Mouse (Mus musculus) cerebellum, adult 2 months (tissue): Measurements from ENCODE around the gene Max. TPM values are rescaled to one million over a fixed set of nuclear protein-coding genes. Genes with fewer than 3 reads are reported as not detected.

ENCODE experiments used
- DNase-seq, 2 experiments: peaks; one replicate each; pipeline ENCODE4 v3.0.0; 2021
- H3K27ac ChIP-seq: fragments of 200-500 bp; 2 replicates; pipeline ENCODE4 v1.5.1; 2012; ENCODE audit warnings: low read length, control low read depth, inconsistent platforms; ENCODE audit not compliant: insufficient read depth
- H3K27me3 ChIP-seq: fragments of 200-500 bp; 2 replicates; pipeline ENCODE4 v1.6.1; 2012; ENCODE audit warnings: inconsistent platforms, mild to moderate bottlenecking, low read length, moderate library complexity; ENCODE audit not compliant: control insufficient read depth, insufficient read depth
- H3K4me1 ChIP-seq: fragments of 200-500 bp; 2 replicates; pipeline ENCODE4 v1.6.1; 2011; ENCODE audit warnings: low read length; ENCODE audit not compliant: control insufficient read depth, insufficient read depth
- H3K4me3 ChIP-seq: fragments of 200-500 bp; replicated peaks from 2 replicates; pipeline ENCODE3; 2011; ENCODE audit warnings: mild to moderate bottlenecking, low read depth, low read length, control low read depth; ENCODE audit not compliant: insufficient read depth
- CTCF ChIP-seq: fragments of 200-500 bp; IDR thresholded peaks from 2 replicates; pipeline ENCODE4 v1.5.1; 2011; ENCODE audit warnings: low read depth, mild to moderate bottlenecking, control low read depth, low read length, moderate library complexity, borderline replicate concordance; ENCODE audit not compliant: insufficient read depth
- POLR2A ChIP-seq: fragments of 200-500 bp; IDR thresholded peaks from 2 replicates; pipeline ENCODE4 v1.6.1; 2011; ENCODE audit warnings: low read length, control low read depth, borderline replicate concordance; ENCODE audit not compliant: insufficient read depth
- WGBS: fragments of 180-500 bp; shearing (Covaris S2); methylation state at CpG from one replicate; pipeline ENCODE4 v1.1.7; 2018; 5-methylcytosine and 5-hydroxymethylcytosine counted together
- polyA plus RNA-seq: library from polyadenylated mRNA; depleted of rRNA; stranded (reverse); fragments of >200 nt; gene quantifications from 2 replicates; pipeline ENCODE4 v1.2.3, GENCODE M21; 2012

Max gene
- polyA plus RNA-seq, 1 experiment, result 90.7 TPM

DNA sequence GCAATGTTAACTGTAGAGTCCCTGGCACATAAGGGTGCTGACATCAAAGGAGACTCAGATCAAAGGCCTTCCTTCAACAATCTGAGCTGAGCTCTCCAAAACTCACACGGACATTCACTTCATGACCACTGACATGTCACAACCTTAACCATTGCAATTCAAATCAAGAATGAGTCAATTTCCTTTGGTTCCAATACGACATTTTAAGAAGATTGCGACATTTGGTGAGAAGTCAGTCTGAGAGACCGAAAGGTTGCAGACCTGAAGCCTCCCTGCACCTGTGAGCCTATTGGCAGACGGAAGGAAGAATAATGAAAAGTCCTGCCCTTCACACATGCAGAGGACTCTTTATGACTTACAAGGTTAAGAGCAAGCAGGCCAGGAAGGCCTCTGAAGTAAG, 11.7 kb downstream of the Max start:
- DNase-seq, result no peak

DNA sequence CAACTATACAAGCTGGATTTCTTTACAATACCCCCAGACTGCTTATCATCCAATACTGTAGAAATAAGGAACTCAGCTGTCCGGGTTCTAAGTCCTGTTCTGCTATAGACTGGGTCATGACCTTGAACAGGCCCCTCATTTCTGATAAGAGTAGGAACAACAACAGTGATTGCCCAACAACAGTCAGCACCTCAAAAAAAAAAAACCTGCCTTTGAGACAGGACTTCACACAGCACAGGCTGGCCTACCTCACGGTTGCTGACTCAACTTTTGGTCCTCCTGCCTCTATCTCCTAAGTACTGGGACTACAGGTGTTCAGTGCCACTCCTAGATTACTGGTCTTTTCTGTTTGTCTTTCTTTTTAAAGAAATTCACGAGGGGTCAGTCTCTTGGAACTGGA, 13.2 kb downstream of the Max start:
- no peak overlapping the region for H3K27ac ChIP-seq
- TF ChIP-seq POLR2A (no peak), CTCF (no peak)
- no peaks in the 10 kb centered on the region for H3K27me3 ChIP-seq
- H3K4me3 ChIP-seq, result no peak overlapping the region
- H3K4me1 ChIP-seq, result peaks cover 16% of the 10 kb centered on the region
- no peak for DNase-seq
- 81% methylated on average over 3 of the region's 3 CpGs for WGBS

More for the DNA sequence above, 11.7 kb downstream of the Max start:
- WGBS, result 81% methylated on average over 5 of the region's 5 CpGs
- Histone ChIP-seq H3K4me3 (no peak overlapping the region), H3K27me3 (no peaks in the 10 kb centered on the region), H3K27ac (no peak overlapping the region), H3K4me1 (peaks cover 19% of the 10 kb centered on the region)
- TF ChIP-seq POLR2A (no peak), CTCF (no peak)

DNA sequence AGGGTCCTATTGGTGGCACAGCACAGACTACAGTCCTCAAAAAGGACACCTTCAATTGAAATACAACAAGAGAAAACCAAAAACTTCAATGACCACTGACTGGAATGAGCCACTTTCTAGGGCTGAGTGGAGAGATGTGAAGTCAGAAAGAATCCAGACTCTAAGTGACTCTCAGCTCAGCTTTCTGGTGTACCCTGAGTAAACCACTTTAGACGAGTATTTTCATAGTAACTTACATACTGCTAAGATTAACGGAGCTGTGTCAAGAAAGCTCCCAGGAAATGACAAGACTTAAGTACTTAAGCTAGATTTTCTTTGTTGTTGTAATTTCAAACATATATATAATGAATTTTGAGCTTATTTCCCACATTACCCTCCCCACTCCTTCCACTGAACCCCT, 13.8 kb downstream of the Max start:
- DNase-seq, result no peak
- TF ChIP-seq POLR2A (no peak), CTCF (no peak)
- H3K27me3 ChIP-seq, result no peaks in the 10 kb centered on the region
- no peak overlapping the region for H3K4me3 ChIP-seq
- no peak overlapping the region for H3K27ac ChIP-seq
- H3K4me1 ChIP-seq, result peaks cover 10% of the 10 kb centered on the region
- WGBS, result 93% methylated on average over 2 of the region's 2 CpGs

- WGBS, result 89% methylated on average over 3 of the region's 3 CpGs
- no peak for TF ChIP-seq POLR2A
- TF ChIP-seq CTCF, result no peak
Measured at GRCm38 (mm10) chr12:76947487-76947886, 14.5 kb downstream of the Max start.

DNA sequence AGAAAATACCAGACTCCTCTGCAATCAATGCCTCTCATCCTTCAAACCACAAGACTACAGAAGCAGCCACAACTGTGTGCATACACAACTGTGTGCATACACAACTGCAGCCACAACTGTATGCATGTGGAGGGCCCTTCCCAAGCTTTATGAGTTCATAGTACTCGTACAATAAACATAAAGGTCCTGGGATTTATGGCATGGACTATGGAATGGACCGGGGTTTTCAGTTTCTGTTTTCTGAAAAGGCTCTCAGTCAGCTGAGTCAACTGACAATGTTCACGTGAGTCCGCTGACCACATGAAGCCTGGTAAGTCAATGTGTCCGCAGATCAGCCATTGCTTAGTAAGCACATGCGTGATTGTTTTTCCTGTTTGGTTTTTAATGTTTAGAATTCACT, 18.5 kb downstream of the Max start:
- peaks cover 16% of the 10 kb centered on the region for H3K4me1 ChIP-seq
- no peaks in the 10 kb centered on the region for H3K27me3 ChIP-seq
- DNase-seq, result no peak
- WGBS, result 73% methylated on average over 6 of the region's 6 CpGs
- no peak for TF ChIP-seq CTCF
- TF ChIP-seq POLR2A, result no peak
- H3K27ac ChIP-seq, result no peak overlapping the region
- no peak overlapping the region for H3K4me3 ChIP-seq

More at GRCm38 (mm10) chr12:76947487-76947886, 14.5 kb downstream of the Max start:
- H3K4me1 ChIP-seq, result peaks cover 9% of the 10 kb centered on the region
- no peak for DNase-seq
- no peak overlapping the region for H3K27ac ChIP-seq
- no peaks in the 10 kb centered on the region for H3K27me3 ChIP-seq
- no peak overlapping the region for H3K4me3 ChIP-seq

DNA sequence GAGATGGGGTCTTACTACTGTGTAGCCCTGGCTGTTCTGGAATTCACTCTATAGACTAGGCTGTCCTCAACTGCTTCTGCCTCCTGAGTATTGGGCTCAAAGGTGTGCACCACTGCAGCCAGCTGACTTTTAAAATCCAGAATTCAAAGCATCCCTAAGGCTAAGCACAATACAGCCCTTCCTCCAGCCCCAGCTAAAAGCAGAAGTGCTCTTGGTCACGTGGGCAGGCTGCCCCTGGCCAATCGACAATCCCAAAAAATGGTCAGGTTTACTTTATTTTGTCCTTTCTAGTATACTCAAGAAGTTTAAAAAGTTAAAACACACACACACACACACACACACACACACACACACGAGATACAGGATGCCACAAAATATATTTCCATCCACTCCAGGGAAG, 19.0 kb downstream of the Max start:
- DNase-seq, result no peak
- Histone ChIP-seq H3K27ac (no peak overlapping the region), H3K4me1 (peaks cover 16% of the 10 kb centered on the region), H3K4me3 (no peak overlapping the region), H3K27me3 (no peaks in the 10 kb centered on the region)
- no peak for TF ChIP-seq CTCF
- no peak for TF ChIP-seq POLR2A
- 78% methylated on average over 3 of the region's 3 CpGs for WGBS

- Histone ChIP-seq H3K4me1 (peaks cover 16% of the 10 kb centered on the region), H3K4me3 (no peak overlapping the region), H3K27me3 (no peaks in the 10 kb centered on the region), H3K27ac (no peak overlapping the region)
- WGBS, result 74% methylated on average over 2 of the region's 2 CpGs
- TF ChIP-seq CTCF (no peak), POLR2A (no peak)
- DNase-seq, result no peak
Measured at GRCm38 (mm10) chr12:76942476-76942875, 19.5 kb downstream of the Max start.

DNA sequence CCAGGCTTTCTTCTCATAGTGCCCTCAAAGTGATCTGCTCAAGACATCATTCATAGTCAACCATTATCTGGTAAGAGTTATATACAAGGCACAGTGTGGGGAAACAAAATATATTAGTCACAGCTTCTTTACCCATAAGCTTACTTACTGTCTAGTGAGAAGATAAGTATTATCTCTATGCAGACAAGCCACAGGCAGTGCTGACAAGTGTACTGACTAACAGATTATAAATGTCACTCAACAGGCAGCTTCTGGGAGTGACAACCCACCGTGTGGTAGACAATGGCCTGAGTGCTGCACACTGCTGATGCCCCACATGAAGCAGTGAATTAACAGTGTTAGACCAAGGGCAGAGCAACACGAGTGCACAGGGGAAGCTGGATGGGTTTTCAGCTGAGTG, 20.5 kb downstream of the Max start:
- TF ChIP-seq CTCF (no peak), POLR2A (no peak)
- H3K27ac ChIP-seq, result no peak overlapping the region
- 25% methylated on average over 2 of the region's 2 CpGs for WGBS
- no peak for DNase-seq
- peaks cover 19% of the 10 kb centered on the region for H3K4me1 ChIP-seq
- no peaks in the 10 kb centered on the region for H3K27me3 ChIP-seq
- no peak overlapping the region for H3K4me3 ChIP-seq
